Mouse (Mus musculus) lung, postnatal 0 days (tissue): ENCODE results near the gene Cyb5d1.

Experiments
- CTCF ChIP-seq: IDR thresholded peaks from 2 replicates; pipeline ENCODE4 v1.5.1; 2016; ENCODE audit warnings: antibody characterized with exemption, mild to moderate bottlenecking
- EP300 ChIP-seq: IDR thresholded peaks from 2 replicates; pipeline ENCODE4 v1.6.1; 2016; ENCODE audit warnings: antibody characterized with exemption, mild to moderate bottlenecking, control low read depth

DNA sequence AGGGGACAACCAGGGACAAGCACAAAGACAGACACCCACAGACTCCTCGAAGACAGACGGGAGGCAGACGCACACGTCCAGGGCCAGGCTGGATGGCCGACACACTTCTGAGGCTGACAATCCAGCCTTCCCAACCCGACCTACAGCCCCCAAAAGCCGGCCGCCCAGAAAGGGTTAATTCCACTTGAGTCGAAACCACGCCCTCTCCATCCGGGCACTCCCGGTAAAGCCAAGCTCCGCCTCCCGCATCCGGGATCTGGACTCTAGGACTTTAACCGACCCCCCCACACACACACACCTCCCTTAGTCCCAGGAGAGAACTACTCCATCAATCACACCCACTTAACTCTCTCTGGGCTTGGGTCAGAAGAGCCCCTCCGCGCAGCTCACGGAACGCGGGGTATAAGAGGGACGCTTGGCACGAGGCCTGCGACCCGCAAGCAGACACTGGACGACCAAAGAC, 15.7 kb upstream of the Cyb5d1 start:
- TF ChIP-seq CTCF (no peak), EP300 (no peak; the same call in 1 of the 2 replicates)
